Mouse (Mus musculus) T-cell, adult 2 months (primary cell): Measurements from ENCODE around the gene Cdca7l.

Experiments used
- DNase-seq: peaks from one replicate; pipeline ENCODE4 v3.0.0; 2022; ENCODE audit warnings: low spot score

The Cdca7l gene

DNA sequence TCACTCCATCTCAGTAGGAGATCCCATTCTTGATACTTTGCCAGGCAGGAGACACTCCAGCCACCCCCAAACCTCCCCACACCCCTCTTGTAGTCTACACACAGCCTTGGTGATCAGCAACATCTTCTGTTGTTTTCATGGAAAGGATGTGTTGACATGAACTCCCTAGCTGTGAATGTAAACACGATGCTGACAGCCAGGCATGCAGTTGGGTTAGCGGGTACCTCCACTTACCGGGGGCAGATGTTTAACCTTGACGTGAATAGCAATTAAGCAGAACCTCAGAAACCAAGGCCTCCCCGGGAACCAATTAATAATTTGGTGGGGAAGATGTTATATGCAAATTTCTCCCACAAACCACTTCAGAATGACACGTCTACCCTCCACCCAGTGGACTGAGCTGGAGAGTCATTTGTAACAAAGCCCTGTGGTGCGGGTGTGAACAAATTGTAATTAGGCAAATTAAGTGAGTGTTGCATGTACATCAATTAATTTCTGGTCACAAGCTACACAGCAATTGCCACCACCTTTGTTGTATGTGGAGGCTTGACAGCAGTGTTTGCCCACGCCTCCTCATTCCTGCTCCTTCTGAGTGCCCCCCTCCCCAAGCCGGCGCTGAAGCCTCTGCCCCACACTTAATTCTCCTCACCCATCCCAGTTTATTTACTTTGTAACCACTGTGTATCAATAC lies 5.4 kb downstream of the Cdca7l start:
- DNase-seq: no peak

DNA sequence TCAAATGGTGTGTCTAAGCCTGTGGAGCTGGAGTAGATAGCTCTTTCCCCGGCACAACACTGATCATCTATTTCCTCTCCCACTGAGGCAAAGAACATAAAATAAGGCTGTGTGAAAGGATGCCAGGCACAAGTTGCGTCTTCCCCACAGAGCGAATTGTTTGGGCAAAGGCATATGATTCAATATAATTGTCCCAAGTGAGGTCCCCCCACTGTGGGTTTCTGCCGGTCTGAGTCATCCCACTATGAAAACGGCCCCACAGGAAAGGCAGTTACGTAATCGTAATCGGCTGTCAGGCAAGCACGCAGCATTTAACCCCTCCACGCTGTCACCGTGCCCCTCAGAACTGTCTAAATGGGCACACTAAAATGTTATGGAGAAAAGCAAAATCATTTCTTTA lies 6.0 kb downstream of the Cdca7l start:
- no peak for DNase-seq

DNA sequence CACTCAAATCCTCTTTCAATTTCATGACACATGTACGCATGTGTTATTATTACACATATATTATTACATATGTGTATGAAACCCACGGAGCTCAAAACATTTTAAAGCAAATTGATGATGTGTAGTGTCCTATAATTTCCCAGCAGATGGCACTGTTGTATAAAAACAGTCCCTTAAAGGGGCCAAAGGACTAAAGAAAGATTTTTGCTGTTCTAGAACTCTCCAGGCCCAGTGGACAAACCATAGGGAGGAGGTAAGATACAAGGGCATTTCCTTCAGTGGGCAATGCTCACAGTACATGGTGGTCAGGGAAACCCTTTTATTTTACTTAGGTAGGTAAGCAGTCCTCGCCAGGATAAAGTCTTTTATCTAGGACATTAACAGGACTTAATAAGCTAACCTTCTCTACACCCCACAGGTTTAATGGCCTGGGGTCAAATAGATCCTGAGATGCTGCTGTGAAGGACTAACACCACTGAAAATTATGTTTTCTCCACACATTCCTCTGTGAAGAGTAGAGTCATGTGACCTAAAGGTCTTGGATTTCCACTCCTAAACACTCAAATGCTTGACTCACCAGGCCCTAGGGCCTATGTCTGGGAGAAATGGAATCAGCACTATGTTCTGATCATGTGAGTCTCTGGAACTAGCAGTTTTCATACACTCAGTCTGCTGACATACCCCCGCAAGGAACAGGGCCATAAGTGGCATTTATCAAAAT lies 16.2 kb downstream of the Cdca7l start:
- DNase-seq: peak; percentile 6

DNA sequence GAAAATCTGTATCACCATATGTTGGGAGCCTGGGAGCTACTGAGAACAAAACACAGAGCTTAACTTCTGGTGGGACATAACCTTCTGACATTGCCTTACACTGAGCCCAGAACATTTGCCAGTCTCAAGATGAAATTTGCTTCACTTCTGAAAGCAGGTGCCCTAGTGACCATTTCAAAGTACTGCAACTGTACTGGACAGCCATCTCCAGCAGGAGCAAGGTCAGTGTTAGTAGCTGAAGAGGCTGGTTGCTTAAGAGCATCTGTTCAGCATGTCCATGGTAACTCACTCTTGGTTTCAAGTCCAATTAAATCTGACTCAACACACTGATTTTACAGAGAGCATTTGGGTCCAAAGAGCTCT lies 16.8 kb downstream of the Cdca7l start:
- DNase-seq: peak; percentile 6

DNA sequence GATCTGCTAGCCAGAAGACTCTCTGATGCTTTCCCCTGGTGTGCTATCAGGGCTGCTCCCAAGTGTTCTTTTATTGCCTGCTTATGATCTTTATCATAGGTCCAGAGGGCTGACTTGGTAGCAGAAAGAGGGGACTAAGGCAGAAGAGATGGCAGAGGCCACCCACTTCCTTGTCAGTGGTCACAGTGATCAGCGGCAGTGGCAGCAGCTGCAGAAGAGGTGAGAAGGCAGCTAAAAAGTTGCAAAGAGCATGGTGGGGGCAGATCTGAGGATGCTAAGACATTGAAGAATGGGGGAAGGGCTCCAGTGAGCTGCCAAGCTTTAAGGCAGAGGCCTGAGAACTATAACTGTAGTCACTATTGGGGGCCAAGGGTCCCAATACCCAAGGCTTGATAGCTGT lies 17.3 kb downstream of the Cdca7l start:
- no peak for DNase-seq

DNA sequence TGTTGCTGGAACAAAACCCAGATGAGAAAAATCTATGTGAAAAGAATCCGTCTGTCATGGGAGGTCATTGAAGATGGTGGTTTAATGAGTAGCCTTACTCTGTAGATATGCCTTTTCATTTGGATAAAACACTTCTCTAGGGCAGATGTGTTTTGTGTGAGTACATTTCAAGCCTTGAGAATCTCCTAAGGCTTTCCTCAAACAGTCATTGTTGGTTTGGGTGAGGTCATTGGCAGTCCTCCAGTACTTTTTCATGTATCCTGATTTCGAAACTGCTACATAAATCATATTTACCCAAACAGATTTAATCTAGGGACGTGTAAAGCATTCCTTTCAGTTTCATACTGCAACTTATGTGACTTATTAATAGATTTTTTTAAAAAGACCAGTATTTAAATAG lies 24.3 kb downstream of the Cdca7l start:
- no peak for DNase-seq

DNA sequence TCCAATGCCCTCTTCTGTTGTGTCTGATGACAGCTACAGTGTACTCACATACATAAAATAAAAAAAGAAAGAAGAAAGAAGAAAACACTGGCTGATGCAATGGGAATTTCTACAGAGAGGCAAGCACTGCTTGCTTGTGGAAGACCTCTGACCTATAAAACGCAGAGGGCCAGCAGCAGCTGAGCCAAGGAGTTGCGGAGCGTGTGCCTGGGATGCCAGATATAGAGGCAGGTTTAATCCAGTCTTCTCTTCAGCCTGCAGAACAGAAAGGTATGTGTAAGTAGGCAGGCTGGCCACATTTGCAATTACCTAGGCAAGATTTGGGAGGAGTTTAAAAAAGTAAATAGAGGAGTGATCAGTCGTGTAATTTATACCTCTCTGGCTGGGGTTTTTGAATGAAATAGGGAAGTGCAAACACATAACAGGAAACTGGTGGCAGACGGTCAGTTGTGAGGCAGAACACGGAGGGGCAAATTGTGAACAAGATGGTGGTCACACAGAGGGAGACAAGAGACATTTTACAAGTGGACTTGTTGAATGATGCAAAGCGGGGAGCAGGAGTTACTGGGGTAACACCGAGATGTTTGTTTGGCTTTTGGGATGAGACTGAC lies 27.4 kb downstream of the Cdca7l start:
- DNase-seq: no peak

DNA sequence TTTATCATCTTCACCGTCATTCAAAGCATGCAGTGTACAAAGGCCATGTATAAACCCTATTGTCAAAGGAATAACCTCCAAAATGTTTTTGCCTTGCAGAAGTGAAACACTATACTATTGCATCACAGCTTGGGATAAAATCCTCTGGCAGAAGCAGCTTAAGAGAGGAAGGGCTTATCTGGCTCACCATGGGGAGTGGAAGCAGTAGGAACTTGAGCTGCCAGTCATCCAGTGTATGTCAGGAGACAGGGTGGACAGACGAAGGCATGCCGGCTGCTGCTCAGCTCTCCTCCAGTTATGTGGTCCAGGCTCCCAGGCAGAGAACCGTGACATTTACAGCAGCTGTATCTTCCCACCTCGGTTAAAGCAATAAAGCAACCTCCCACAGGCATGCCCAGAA lies 28.1 kb downstream of the Cdca7l start:
- DNase-seq: no peak

DNA sequence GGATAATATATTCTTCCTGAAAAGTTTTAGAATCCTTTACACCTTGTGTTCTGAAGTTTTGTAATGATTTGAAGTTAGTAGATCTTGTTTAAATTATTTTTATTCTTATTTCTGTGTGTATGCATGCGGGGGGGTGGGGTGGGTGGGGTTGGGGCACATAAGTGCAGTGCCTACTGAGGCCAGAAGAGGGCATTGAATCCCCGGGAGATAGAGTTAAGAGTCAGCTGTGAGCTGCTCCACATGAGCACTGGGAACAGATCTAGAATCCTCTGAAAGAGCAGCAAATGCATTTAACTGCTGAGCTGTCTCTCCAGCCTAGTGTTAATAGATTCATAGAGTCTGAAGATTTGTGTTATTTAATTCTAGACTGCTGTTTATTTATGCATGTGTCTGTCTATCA lies 30.6 kb downstream of the Cdca7l start:
- DNase-seq: no peak

DNA sequence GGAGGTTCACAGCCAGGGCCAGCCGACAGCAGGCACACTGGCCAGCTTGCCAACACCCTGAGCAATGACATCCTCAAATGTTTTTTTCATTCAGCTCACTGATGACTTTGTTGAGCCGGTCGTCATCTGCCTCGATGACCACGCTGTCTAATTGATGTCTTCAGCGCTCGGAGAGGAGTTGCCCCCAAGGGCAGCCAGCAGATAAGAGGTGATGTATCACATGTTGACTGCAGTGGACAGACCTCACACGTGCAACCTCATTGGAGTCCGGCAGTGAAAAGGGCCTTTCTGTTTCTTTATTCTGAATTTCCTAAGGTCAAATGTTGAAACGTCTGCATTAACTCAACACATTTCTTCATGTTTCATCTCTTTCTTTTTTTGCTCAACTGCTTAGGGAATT lies 31.3 kb downstream of the Cdca7l start:
- DNase-seq: no peak

DNA sequence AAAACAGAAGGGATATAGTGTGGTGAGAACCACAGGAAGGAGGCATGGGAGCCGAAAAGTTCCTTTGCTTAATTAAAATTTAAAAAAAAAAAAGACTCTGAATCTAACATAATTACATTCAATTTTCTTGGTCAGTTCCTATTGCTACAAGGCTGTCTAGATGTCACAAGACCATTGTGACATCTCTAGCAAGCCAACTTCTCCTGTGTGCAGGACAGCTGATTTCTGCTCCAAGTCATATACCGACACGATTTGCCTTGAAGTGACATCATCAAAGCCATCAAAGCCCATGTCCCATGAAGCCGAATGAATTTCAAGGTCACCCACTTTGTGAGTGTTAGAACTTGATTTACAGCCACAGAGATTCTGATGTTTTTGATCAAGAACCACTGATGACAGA lies 33.3 kb downstream of the Cdca7l start:
- DNase-seq: no peak

DNA sequence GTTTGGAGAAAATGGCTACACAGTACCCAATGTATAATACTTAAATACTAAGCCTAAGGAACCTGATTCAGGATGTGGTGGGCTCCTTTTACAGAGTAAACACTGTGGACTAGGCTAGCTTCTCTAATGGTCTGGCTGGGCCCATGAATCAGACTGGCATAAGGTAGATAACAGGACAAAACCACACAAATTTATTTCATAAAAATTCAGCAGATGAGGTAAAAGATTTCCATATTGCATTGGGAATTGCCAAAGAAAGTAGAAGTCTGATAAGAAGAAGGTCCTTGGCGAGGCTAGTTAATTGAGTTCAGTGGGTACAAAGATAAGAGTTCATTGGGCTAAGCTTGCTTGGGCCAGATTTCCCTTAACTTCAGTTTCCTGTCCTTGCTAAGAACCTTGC lies 36.6 kb downstream of the Cdca7l start:
- DNase-seq: no peak

DNA sequence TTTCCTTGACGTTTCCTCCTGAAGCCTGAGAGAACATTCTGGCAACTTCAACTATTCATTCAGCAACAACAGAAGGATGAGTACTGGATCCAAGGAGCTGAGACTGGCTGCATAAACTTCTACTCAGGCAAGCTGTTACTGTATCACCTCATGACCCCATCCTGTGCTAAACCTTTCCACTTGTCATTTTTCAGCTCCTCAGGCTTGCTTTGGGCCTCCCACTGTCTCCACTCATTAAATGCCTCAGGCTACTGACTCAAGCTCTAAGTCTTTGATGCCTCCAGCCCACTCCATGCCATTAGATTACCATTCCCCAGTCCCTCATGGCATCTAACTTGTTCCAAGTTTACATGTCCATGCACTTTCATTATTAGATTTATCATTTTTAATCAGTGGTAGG lies 38.6 kb downstream of the Cdca7l start:
- no peak for DNase-seq

DNA sequence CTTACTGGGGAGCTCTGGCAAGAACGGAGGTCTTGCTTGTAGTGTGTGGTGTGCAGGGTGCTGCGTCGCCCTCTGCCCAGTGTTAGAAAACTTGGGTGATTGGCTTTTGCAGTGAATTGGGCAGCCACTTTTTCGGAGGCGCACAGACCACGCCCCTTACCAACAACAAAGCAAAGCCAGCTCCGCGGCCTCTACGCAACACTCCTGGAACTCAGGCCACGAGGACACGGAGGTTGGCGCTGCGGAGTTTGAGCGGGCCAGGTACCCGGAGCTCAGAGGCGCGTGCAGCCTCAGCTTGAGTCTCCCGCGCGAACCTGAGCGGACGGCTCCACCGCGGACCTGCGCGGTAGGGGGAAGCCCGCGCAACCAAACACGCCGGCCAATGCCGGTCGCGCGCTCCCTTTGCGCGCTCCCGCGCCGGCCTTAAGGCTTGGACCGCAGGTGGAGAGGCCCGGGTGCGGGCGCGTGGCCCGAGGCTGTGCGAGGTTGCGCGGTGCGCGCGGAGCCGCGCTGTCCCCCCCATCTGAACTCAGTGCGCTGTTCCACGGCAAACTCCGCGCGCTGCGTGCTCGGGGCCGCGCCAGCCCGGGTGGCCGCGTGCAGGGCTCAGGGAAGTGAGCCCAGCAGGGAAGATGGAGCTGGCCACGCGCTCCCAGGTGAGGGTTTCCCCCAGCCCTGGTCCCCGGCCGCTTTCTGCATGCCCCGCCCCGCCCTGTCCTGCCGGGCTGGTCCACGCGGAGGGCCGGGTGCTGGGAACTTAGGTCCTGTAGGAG lies 39.4 kb downstream of the Cdca7l start:
- peak; percentile 67 for DNase-seq

DNA sequence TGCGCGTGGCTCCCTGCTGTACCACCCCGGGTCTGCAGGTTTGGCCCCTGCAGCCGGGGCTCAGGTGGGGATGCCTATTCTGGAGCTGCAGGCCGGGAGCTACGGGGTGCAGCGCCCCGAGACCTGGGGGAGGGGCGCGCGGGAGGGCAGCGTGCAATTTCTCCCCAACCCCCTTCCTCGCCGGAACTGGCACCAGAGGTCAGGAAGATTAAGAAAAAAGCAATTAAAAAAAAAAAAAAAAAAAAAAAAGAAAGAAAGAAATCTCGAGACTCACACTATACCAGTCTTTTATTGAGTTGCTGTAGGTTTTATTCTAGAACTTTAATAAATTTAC lies 40.0 kb downstream of the Cdca7l start:
- DNase-seq: no peak

DNA sequence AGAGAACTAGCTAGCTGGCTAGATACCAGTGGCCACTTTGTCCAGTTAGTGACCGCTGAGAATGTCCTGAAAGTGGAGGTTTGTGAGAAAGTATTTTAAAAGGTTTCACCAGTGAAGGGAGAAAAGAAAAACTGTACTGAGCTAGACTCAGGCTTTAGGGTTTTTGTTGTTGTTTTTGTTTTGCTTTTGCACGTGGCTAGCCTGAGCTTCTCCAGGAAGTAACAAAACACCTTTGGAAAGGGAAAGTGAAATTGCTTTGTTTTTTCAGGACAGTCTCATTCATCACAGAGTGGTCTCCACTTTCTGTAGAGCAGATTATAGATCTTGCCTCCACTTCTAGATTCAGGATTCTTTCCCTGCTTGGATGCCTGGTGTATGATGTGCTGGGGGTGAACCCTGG lies 40.8 kb downstream of the Cdca7l start:
- no peak for DNase-seq

DNA sequence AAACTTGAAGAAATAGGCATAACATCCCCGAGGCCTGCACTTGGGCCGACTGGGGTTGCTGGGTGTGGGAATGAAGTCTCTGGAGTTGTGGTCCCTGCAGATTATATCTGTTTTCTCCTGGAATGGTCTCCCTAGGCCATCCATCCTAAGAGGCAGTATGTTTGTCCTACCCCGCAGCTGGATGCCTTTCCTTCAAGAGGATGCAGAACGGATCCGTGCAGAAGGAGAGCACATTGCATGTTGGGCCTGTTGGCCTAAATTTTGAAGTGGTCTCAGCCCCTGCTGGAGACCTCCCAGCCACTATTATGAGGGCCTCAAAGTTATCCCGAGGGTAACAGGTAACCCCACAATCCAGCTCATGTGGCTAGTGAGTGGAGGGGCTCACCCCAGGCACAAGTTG lies 44.5 kb downstream of the Cdca7l start:
- no peak for DNase-seq

DNA sequence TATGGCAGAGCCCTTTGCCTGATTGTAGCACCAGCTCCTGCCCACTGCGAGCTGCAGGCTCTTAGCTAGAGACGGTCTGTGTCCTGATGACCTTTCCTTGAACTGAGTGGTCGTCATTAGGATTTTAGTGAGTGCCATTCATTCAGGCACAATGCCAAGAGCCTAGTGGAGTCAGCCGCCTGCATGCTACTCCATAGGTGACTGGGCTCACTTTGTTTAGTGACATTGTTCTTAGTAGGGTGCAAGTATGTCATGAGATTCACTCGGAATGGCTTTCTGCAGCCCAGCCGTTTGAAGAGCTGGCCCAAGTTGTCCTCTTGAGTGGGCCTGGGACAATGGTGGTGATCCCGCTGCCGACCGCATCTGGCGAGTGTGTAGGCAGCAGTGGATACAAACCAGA lies 46.4 kb downstream of the Cdca7l start:
- no peak for DNase-seq

DNA sequence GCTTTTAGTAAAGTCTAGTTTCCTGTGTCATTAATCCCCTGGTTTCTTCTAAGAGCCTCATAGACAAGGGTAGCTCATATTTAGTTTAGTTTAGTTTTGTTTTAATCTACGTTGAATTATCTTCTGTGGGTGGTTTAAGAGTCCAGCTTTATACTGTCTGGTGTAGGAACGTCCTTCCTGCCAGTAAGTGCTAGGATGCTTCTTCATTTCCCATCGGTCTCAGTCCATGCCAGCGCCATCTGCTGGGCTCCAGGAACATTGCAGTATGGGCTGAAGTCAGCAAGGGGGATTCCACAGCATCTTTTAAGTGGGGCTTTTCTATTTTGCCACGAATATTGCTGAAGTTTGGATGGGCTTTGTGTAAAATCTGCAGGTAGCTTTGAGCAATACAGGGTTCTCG lies 49.2 kb downstream of the Cdca7l start:
- peak; percentile 43 for DNase-seq

DNA sequence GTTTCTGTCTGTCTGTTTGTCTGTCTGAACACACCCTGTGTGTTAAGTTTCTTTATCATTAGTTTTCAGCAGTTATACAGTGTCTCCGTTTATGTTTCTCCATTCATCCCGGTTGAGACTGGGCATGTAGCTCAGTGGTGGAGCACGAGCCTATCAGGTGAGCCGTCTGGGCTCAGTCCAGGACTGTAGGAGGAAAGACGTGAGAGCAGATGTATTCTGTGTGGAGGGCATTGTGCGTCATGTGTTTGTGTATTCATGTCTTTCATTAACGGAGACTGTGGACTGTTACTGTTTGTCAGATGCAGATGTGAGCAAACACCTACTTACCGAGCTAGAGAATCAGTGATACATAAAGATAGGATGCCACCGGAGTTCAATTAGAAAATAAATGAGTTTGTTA lies 52.9 kb downstream of the Cdca7l start:
- DNase-seq: no peak

DNA sequence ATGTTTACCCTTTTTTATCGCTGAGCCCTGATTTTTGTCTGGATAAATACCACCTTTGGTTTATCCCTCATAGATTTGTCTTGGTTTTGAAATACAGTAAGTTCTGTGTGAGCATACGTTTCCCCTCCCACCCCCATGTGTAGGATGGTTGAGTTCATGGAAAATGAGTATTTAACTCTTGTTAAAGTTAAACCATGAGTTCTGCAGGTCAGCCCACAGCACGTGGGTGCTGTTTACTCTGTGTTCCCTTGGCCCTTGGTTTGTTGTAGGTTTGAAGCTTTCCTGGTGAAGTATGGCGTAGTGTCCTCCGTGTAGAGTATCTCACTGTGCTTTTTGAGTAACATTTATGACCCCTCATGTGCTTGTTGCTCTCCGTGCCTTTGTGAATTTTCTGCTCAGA lies 53.8 kb downstream of the Cdca7l start:
- no peak for DNase-seq

DNA sequence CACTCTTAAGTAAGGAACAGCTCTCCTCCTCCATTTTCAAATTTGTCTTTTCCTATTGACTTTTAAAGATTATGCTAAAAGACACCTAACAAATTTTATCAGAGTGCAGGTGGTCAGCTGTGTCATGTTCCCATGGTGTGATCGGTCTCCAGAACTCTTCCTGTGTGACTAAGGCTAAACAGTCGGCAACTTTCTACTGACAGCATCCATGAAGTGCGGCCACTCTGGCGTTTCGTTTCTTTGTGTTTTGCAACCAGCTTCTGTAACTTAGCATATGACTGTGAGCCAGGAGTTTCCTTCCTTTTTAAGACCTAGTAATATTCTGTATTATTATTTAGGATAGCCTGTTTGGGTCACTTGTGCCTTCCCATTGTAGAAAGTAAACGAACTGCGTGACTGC lies 56.8 kb downstream of the Cdca7l start:
- DNase-seq: no peak

DNA sequence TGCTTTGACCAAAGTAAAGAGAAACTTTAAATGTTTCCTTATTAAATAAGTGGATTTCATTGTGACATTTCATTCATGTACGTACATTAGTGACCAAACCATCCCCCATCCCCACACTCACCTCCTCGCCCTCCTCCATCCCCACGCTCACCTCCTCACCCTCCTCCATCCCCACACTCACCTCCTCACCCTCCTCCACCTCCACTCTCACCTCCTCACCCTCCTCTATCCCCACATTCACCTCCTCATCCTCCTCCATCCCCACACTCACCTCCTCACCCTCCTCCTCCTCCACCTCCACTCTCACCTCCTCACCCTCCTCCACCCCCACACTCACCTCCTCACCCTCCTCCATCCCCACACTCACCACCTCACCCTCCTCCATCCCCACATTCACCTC lies 57.2 kb downstream of the Cdca7l start:
- DNase-seq: no peak
